Mouse (Mus musculus) heart, postnatal 0 days (tissue): ENCODE measurements around the gene 1700016D06Rik. TPM values are rescaled to one million over a fixed set of nuclear protein-coding genes. Genes with fewer than 3 reads are reported as not detected.
A peak's percentile ranks its signal among the peaks of the same experiment; 100 is the strongest.

Experiments used
- ATAC-seq: fragments of 200-750 bp; cut with Nextera tagmentation; 2 replicates; pipeline ENCODE4 v1.8.0; 2017; ENCODE audit warnings: low read depth, moderate number of reproducible peaks, moderate library complexity; ENCODE audit not compliant: insufficient read depth
- DNase-seq: peaks from one replicate; pipeline ENCODE4 v3.0.0-alpha.2; 2016; ENCODE audit warnings: low spot score
- H3K27ac ChIP-seq: fragments of 300-500 bp; sonication (generic); 2 replicates; pipeline ENCODE4 v1.5.1; 2014; ENCODE audit warnings: low read depth, mild to moderate bottlenecking
- H3K27me3 ChIP-seq: fragments of 300-500 bp; sonication (generic); 2 replicates; pipeline ENCODE4 v1.6.1; 2014; ENCODE audit warnings: low read length, mixed read lengths; ENCODE audit not compliant: control insufficient read depth, insufficient read depth
- H3K36me3 ChIP-seq: fragments of 300-500 bp; sonication (generic); replicated peaks from 2 replicates; pipeline ENCODE4 v1.6.1; 2014; ENCODE audit warnings: low read length, mixed read lengths; ENCODE audit not compliant: control insufficient read depth, insufficient read depth
- H3K4me1 ChIP-seq: fragments of 300-500 bp; sonication (generic); 2 replicates; pipeline ENCODE4 v1.6.1; 2014; ENCODE audit warnings: antibody characterized with exemption; ENCODE audit not compliant: control insufficient read depth, insufficient read depth
- H3K4me2 ChIP-seq: fragments of 300-500 bp; sonication (generic); 2 replicates; pipeline ENCODE4 v1.6.1; 2014; ENCODE audit warnings: low read depth, mild to moderate bottlenecking, low read length, moderate library complexity
- H3K4me3 ChIP-seq: fragments of 300-500 bp; sonication (generic); 2 replicates; pipeline ENCODE4 v1.5.1; 2014; ENCODE audit warnings: low read depth, low read length
- H3K9ac ChIP-seq: fragments of 300-500 bp; sonication (generic); replicated peaks from 2 replicates; pipeline ENCODE4 v1.6.1; 2014; ENCODE audit warnings: low read depth, low read length, mixed read lengths
- H3K9me3 ChIP-seq: fragments of 300-500 bp; sonication (generic); replicated peaks from 2 replicates; pipeline ENCODE4 v1.6.1; 2016; ENCODE audit warnings: low read length; ENCODE audit not compliant: control insufficient read depth
- CTCF ChIP-seq: IDR thresholded peaks from 2 replicates; pipeline ENCODE4 v1.5.1; 2016; ENCODE audit warnings: antibody characterized with exemption, control low read depth, low read depth
- EP300 ChIP-seq: IDR thresholded peaks from 2 replicates; pipeline ENCODE4 v1.6.1; 2016; ENCODE audit warnings: antibody characterized with exemption, low read depth
- WGBS: fragments of 180-500 bp; shearing (Covaris S2); extraction: QIAGEN DNeasy Blood & Tissue Kit; methylation state at CpG from one replicate; pipeline ENCODE4 v1.1.7; 2014; 5-methylcytosine and 5-hydroxymethylcytosine counted together
- polyA plus RNA-seq: library from polyadenylated mRNA; unstranded; fragments of >200 nt; fragmentation: Nextera tagmentation; extraction: Ambion mirVana; gene quantifications from 2 replicates; pipeline ENCODE4 v1.2.1, GENCODE M21; 2015
- total RNA-seq: library from RNA; depleted of rRNA; stranded (reverse); fragments of >200 nt; gene quantifications from 2 replicates; pipeline ENCODE4 v1.2.3, GENCODE M21; 2014; ENCODE audit warnings: low replicate concordance

1700016D06Rik gene
- total and polyA plus RNA-seq, 2 experiments from 2014 or later = not detected

DNA sequence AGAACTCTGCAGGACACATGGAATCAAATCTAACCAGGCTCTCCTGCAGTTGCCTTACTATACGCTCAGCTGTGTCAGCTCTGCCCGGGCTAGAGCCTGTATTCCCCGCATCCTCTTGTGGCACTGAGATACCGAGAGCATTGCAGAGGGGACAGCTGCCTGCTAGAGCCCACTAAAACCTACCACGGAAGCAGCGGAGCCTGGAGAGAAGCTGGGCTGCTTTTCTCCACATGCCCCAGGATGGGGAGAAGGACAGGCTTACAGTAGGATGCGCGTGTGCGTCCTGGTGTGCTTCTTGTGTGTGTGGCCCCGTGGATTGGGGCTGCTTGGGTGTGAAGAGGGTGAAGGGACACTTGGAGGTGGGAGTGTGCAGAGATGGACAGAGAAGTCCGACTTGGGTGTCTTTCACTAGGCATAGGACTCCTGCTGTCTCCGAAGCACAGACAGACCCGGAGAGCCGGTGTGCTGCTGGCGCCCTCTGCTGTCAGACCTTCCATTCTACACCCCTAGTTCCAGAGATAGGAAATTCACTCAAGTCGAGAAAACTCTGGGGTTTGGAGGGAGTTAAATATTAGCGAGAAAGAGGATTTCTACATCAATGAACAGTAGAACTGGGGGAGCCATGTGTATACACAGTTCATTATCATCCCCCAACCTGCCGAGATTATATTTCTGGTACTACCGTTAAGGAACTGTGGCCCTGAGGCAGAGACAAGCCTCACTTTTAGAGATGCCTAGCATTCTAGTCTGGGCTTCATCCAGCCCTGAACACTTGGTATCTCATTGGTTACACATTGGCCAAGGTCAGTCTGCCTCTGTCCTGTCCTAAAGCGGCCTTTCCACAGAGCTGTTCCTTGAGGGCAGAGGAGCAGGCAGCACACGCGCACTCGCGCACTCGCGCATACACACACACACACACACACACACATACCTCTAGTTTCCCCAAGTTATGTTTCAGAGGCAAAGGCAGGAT is 517 bp downstream of the 1700016D06Rik start:
- Histone ChIP-seq H3K36me3 (no peaks in the 10 kb centered on the region), H3K4me3 (no peak overlapping the region), H3K4me2 (peak overlapping the region; percentile 40; the same call in 1 of the 2 replicates), H3K4me1 (no peaks in the 10 kb centered on the region), H3K9me3 (no peaks in the 10 kb centered on the region), H3K27ac (peak overlapping the region; percentile 47; the same call in 1 of the 2 replicates), H3K27me3 (no peaks in the 10 kb centered on the region), H3K9ac (no peak overlapping the region)
- DNase-seq (peak; percentile 55), ATAC-seq (peak; percentile 81)
- TF ChIP-seq EP300 = no peak
- TF ChIP-seq CTCF = peak; percentile 93
- 32% methylated on average over 26 of the region's 26 CpGs for WGBS

DNA sequence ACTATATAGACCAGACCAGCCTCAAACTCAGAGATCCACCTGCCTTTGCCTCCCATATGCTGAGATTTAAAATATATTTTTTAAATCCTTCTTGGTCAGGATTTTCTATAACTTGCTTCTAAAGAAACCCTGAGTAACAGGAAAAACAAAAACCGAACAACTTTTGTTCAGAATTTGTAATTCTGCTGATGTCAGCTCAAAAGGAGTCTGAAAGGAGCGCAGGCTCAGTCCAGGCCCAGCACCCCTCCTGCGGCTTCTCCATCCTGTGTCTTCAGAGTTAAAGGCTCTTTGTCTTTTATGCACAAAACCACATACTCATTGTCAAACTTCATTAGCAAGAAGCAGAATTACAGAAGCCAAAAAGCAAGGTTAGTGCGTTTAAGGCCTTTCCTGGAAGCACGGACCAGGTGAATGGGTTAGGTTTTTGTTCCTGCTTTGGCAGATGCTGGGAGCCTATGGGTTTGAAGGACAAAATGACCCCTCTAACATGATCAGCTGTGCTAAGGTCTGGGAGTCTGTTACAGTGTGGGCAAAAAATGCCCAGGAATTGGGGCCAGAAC is 1.3 kb downstream of the 1700016D06Rik start:
- 86% methylated on average over 5 of the region's 5 CpGs for WGBS
- TF ChIP-seq CTCF (no peak), EP300 (no peak)
- Histone ChIP-seq H3K4me2 (no peak overlapping the region), H3K36me3 (no peaks in the 10 kb centered on the region), H3K4me3 (no peak overlapping the region), H3K9ac (no peak overlapping the region), H3K9me3 (no peaks in the 10 kb centered on the region), H3K27ac (no peak overlapping the region), H3K4me1 (no peaks in the 10 kb centered on the region), H3K27me3 (no peaks in the 10 kb centered on the region)
- DNase-seq (no peak), ATAC-seq (no peak)

DNA sequence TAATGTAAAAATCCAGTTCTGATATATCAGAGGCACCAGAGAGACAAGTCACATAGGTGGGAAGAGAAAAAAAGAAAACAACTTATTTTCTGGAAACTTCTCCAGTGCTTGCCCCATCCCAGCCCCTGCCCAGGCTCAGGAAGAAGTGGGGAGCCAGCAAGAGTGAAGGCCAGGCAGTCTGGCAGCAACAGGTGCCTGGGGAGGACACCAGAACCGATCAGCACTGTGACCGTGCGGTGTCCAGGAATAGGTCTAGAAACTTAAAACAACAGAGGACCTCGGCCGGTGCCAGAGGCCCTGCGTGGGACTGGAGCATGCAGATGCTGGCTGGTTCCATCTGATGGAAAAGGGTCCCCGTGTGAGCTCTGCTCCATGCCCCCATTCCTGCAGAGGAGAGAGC is 3.4 kb downstream of the 1700016D06Rik start:
- H3K9ac ChIP-seq = no peak overlapping the region
- H3K9me3 ChIP-seq = no peaks in the 10 kb centered on the region
- H3K4me1 ChIP-seq = no peaks in the 10 kb centered on the region
- no peak overlapping the region for H3K4me3 ChIP-seq
- no peaks in the 10 kb centered on the region for H3K27me3 ChIP-seq
- no peak for DNase-seq
- no peaks in the 10 kb centered on the region for H3K36me3 ChIP-seq
- H3K4me2 ChIP-seq = no peak overlapping the region
- H3K27ac ChIP-seq = no peak overlapping the region
- WGBS = 76% methylated on average over 7 of the region's 7 CpGs
- ATAC-seq = no peak
- no peak for TF ChIP-seq EP300
- TF ChIP-seq CTCF = no peak

DNA sequence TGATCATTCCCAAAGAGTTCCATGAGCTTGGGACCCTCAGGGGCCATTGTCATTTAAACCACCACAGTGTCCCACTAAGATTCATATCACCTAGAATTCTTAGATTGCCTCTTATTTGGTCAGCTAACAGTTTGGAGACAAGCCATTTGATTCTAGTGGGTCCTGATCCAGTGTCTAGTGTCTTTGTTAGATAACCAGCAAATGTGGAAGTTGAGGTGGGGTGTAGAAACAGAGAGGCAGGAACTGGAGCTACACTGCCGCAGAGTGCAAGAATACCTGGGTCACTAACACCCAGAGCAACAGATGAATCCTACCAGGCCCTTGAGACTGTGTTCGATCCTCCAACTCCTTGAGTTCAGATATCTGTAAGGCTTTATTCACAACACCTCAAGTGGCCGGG is 4.7 kb downstream of the 1700016D06Rik start:
- H3K4me2 ChIP-seq = no peak overlapping the region
- H3K27me3 ChIP-seq = no peaks in the 10 kb centered on the region
- H3K36me3 ChIP-seq = no peaks in the 10 kb centered on the region
- TF ChIP-seq EP300 (no peak), CTCF (no peak)
- WGBS = 81% methylated on average over 3 of the region's 3 CpGs
- H3K9ac ChIP-seq = no peak overlapping the region
- ATAC-seq (no peak), DNase-seq (no peak)
- no peaks in the 10 kb centered on the region for H3K9me3 ChIP-seq
- H3K27ac ChIP-seq = no peak overlapping the region
- no peak overlapping the region for H3K4me3 ChIP-seq
- H3K4me1 ChIP-seq = no peaks in the 10 kb centered on the region

DNA sequence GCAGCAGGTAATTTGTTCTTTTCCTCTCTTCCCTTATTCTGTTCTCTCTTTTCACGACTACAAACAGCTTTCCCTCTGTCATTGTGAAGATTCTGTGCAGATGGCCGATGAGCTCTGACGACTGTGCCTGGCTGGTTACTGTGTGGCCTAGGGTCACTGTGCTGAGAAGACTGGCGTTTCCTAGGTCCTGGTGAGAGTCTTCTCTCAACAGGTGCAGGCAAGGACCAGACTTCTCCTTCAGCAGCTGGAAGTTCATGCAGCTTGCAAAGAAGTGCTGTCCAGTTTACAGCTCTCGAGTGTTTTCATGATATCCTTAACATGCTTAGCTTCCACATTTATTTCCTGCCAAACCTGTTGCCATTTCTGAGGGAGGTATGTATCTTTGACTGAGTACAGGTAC is 6.9 kb downstream of the 1700016D06Rik start:
- Histone ChIP-seq H3K36me3 (no peaks in the 10 kb centered on the region), H3K4me1 (no peaks in the 10 kb centered on the region), H3K27ac (no peak overlapping the region), H3K9me3 (no peaks in the 10 kb centered on the region), H3K4me3 (no peak overlapping the region), H3K9ac (no peak overlapping the region), H3K4me2 (no peak overlapping the region), H3K27me3 (no peaks in the 10 kb centered on the region)
- TF ChIP-seq EP300 (no peak), CTCF (no peak)
- DNase-seq (no peak), ATAC-seq (no peak)
- 69% methylated on average over 5 of the region's 5 CpGs for WGBS
